Mouse (Mus musculus) lung, adult 2 months (tissue): ENCODE results near the gene Yif1b.

ENCODE experiments used
- CTCF ChIP-seq: fragments of 200-500 bp; IDR thresholded peaks from 2 replicates; pipeline ENCODE4 v1.5.1; 2011; ENCODE audit warnings: mild to moderate bottlenecking, low read length, control low read depth; ENCODE audit not compliant: insufficient read depth
- POLR2A ChIP-seq: fragments of 200-500 bp; IDR thresholded peaks from 2 replicates; pipeline ENCODE4 v1.6.1; 2011; ENCODE audit warnings: low read depth, mild to moderate bottlenecking, control low read depth, low read length, borderline replicate concordance; ENCODE audit errors: extremely low read depth

- TF ChIP-seq CTCF: no peak
- no peak for TF ChIP-seq POLR2A
Measured at GRCm38 (mm10) chr7:29251166-29251565, 13.0 kb downstream of the Yif1b start.
